Mouse (Mus musculus): ENCODE results near the gene Opcml.

DNA sequence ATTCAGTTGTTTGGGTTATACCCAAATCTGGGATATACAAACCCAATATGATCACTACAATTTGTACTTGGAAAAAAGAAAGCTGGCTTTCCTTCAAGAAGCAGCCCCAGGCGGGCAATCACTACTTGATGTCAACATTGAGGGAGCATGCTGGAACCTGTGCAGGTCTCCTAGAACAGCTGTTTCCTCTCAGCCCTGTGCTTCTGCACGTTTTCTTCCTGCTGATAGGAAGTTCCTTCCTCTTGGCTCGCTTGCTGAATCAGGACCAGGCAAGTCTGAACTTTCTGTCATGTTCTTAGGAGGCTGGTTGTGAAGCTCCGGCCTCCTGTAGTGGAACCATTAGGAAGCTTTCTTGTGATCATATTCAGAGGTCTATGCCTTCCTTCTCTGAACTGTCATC is 746.1 kb downstream of the Opcml start:
- TF ChIP-seq HCFC1 (IDR thresholded peaks at IDR 0.05; ENCODE audit: borderline replicate concordance, insufficient read depth, low read length): no peak
- TF ChIP-seq MAFK (IDR thresholded peaks at IDR 0.05; ENCODE audit: insufficient read depth, low read depth, low read length): no peak
